Mouse (Mus musculus) left cerebral cortex, postnatal 14 days (tissue): Measurements from ENCODE around the gene Camkk1. TPM values are rescaled to one million over a fixed set of nuclear protein-coding genes. Genes with fewer than 3 reads are reported as not detected.

Experiments used
- DNase-seq, 2 experiments: peaks; one replicate each; pipeline ENCODE4 v3.0.0; 2021 to 2022; ENCODE audit warnings: low spot score in 2 of 2, mixed read lengths in 1 of 2
- intact Hi-C: fragments of 180-260 bp; cut with DNase I; formaldehyde crosslinking; loops from one replicate; pipeline ENCODE4 v1.15.1; 2025
- total RNA-seq, 2 experiments: library from RNA; stranded (reverse); gene quantifications; 2 replicates each; pipeline ENCODE4 v1.2.3; 2021

Camkk1 gene
- total RNA-seq, 2 experiments from 2014 or later = 47.2 to 53.4 TPM

GRCm38 (mm10) chr11:73008826-73009225 lies 10.0 kb upstream of the Camkk1 start:
- intact Hi-C loops = loop anchor here (5.0 kb wide), 1 partner anchor 98 kb away; no protein-coding TSS in a partner anchor
- no peak for DNase-seq

GRCm38 (mm10) chr11:73009531-73010274 lies 9.1 kb upstream of the Camkk1 start:
- intact Hi-C loops = loop anchor here (5.0 kb wide), 1 partner anchor 98 kb away; no protein-coding TSS in a partner anchor
- no peak for DNase-seq

DNA sequence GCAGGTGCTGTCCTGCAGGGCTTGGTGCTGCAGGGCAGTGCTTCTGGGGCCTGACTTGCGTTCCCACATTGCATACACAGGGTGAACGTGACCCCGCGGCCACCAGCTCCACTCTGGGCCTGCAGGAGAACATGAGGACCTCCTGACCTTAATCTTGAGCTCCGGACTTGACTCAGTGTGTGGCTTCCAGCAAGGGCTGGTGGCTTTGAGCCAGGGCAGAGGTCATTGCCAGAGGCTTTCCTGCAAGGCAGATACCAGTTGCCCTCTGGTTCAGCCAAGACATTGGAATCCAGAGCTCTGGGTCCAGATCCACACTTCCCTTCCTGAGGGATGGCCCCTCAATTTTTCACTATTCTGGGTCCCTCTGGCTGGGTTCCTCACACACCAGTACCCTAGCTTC lies 4.8 kb upstream of the Camkk1 start:
- DNase-seq = no peak
- intact Hi-C loops = no loop called here

DNA sequence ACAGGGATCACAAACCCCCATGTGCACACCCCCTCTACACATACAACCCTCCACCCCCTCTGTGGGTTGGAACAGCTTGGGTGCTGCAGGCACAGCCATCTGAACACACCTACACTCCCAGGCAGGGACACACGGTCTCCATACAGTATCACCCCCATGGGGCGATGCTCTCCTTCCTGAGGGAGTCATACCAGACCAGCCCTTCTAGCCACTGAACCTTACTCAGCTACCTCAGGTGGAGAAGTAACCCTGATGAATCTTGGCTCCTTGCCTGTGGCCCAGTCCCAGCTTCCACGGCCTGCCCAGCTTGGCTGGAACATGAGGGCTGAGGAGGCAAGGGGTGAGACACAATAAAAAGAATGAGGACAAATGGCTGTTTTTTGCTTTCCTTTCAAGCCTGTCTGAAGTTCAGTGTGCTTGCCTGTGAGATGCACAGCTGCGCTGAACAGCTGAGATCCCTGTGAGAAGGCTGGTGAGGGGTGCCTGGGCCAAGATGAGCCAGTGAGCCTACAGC lies 3.9 kb upstream of the Camkk1 start:
- intact Hi-C loops = no loop called here
- peak; percentile 33 to 50 for DNase-seq

- intact Hi-C loops = no loop called here
- DNase-seq = peak in 1 of 2 experiments; percentile 57
Observed at GRCm38 (mm10) chr11:73015391-73016102, 3.3 kb upstream of the Camkk1 start.

GRCm38 (mm10) chr11:73016103-73016420 lies 2.7 kb upstream of the Camkk1 start:
- DNase-seq = no peak
- intact Hi-C loops = no loop called here

DNA sequence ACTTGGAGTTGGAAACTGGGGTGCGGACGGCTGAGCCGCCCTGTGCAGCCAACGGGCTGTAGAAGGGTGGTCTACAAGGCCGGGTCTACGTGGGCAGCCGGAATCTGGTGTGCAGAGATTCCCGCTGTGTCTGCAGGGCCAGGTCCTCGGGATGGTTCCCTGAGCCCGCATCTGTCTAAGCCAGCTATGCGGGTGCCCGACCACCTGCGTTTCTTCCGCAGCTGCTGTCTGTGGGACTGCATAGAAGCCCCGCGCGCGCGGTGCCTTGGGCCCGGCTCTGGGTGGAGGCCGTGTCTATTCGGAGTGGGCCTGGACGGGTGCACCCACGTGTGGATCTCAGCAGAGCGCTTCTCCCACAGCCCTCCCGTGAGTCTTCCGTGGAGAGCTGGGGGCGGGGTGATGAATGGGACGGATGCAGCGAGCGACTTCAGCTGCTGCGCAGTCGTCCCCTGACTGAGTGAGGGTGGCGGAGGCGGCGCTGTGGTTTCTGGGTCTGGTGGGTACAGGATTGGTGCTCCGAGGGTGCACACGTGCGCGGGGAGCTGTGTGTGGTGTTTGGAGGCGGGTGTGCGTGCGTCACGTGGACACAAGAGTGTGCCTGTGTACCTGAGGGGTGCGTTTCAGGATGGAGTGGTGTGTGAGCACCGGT lies 463 bp downstream of the Camkk1 start:
- intact Hi-C loops = no loop called here
- DNase-seq = peak; percentile 85 to 92

DNA sequence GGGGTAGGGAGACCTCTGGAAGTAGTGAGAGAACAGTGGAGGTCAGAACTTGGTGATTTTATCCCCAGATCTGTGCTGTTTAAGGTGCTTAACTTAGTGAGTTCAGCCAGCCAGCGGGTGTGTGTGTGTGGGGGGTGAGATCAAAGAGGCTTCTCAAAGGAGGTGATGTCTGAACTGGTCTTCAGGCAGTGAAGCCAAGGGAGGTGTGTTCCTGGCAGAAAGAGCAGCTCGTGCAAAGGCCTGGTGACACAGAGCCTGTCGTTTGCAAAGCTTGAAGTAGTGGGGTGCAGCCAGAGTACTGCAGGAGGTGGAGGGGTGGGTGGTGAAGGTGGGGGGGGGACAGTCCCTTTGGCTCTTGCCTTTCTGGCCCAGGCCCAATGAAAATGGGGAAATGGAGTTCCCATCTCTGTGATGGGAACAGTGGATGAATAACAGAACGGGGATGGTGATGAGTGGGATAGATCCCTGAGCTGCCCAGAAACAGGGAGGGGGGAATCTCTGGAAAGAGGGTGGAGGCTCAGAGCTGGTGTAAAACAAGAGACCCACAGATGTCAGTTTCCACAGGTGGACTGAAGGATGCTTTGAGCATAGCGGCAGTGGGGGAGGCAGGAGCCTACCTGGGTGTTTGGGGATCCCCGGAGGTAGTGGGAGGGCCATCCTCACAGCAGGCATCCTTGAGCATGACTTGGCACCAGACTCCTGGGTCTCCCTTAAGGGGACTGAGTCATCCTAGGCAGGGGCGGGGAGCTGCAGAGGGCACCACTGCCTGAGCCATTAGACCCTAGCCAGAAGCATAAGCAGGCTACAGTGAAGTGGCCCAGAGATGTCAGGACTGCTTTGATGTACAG lies 2.4 kb downstream of the Camkk1 start:
- DNase-seq = no peak
- intact Hi-C loops = no loop called here

DNA sequence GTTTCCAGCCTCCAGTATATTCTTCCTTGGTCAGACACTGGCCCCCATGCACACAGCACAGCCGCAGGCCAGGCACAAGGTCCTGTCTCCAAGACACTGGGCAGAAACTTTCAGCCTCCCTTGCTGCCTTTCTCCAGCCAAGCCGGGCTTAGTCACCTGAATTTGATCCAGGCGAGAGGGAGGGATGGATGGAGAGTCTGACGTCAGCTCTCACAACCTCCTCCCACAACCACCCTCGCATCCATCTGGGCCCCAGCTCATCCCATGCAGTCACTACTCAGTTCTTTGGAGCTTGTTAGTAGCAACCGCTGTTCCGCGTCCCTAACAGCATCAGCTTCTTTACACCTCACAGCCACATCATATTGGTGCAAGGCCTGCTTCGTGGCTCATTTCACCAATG lies 4.3 kb downstream of the Camkk1 start:
- intact Hi-C loops = no loop called here
- DNase-seq = peak; percentile 81 to 84

DNA sequence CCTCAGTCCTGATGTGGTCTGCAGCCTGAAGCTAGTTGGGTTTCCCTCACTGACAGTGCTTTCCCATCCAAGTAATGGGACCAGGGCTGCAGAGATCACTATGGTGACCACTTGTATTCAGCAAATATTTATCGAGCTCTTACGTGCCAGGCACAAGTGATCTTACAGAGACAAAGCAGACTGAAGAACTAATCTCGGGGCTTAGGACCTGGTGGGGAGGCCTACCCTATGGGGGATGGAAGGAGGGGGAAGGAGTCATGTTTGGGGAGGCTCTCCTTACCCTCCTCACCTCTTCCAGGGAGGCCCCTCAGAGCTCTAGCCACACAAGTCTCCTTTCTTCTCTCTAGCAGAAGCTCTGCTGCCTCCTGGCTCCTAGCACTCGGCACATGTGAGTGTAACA lies 5.0 kb downstream of the Camkk1 start:
- DNase-seq = no peak
- intact Hi-C loops = no loop called here

GRCm38 (mm10) chr11:73024236-73024904 lies 5.6 kb downstream of the Camkk1 start:
- DNase-seq = no peak
- intact Hi-C loops = no loop called here

- no peak for DNase-seq
- intact Hi-C loops = no loop called here
Observed at GRCm38 (mm10) chr11:73026961-73027360, 8.2 kb downstream of the Camkk1 start.

GRCm38 (mm10) chr11:73030821-73031498 lies 12.2 kb downstream of the Camkk1 start:
- intact Hi-C loops = no loop called here
- DNase-seq = peak; percentile 89 to 97

- DNase-seq = no peak
- intact Hi-C loops = no loop called here
Observed at GRCm38 (mm10) chr11:73031536-73031935, 12.7 kb downstream of the Camkk1 start.

GRCm38 (mm10) chr11:73036077-73036476 lies 17.3 kb downstream of the Camkk1 start:
- intact Hi-C loops = no loop called here

DNA sequence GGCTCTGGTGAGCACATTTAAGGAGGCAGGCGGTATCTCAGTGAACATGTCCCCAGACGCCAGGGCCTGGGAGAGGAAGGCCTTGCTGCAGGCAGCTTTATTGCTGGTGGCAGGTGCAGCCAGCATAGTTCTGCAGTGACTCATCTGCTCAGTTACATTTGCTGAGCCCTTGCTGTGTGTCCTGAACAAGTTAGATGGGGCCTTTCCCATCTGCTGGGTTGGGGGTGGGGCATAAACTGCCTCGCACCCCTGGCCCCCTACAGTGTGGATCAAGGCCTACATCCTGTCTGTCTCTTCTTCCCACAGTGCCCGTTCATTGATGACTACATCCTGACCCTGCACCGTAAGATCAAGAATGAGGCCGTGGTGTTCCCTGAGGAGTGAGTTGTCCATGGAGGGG lies 18.1 kb downstream of the Camkk1 start:
- intact Hi-C loops = no loop called here
- DNase-seq = no peak

More at GRCm38 (mm10) chr11:73036077-73036476, 17.3 kb downstream of the Camkk1 start:
- no peak for DNase-seq

DNA sequence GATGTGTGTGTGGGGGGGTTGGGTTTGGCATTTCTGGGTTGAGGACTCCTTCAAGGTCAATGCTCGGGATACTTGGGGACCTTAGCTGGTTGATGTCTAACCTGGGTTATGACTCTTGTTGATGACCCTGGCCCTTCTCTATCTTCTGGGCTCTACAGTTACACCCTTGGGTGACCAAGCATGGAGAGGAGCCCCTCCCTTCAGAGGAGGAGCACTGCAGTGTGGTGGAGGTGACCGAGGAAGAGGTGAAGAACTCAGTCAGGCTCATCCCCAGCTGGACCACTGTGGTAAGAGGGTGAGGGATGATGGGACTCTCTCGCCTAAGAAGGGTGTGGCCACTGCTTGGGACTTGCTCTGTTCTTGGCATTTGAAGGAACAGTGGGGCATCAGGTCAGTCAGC lies 18.9 kb downstream of the Camkk1 start:
- DNase-seq = no peak
- intact Hi-C loops = loop anchor here (2.0 kb wide), 1 partner anchor 31 kb away; no protein-coding TSS in a partner anchor

DNA sequence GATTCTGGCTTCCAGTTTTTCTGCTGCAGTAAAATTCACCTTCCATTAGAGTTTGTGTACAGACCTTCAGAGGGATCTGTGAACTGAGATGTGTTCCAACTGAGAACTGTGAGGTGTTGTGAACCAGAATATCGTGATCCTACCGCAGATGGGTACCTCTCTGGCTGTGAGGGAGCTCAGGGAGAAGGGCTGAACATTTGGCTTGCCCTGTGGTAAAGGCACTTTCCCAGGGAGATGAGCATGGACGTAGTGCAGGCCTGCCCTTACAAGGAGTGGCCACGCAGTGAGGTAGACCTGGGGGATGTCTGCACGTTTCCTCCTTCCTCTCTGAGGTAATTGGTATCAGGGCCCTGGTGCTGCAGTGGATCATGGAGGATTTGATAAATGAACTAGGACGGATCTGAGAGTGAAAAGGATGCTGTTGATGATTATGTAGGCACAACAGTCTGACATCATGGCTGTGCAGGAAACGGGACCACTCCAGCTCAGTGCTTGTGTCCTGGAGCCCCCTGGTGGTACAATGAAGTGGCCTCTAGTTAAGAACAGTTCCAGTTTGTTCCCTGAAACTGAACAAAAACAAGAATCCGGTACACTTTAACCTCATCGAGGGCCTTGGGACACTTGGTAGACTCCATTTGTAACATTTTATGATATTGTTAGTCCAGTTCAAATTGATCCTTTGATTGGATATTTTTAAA lies 20.4 kb downstream of the Camkk1 start:
- DNase-seq = peak; percentile 78 to 89

More for the DNA sequence above, 20.4 kb downstream of the Camkk1 start:
- intact Hi-C loops = loop anchor here (2.0 kb wide), 1 partner anchor 32 kb away; no protein-coding TSS in a partner anchor
